Mouse (Mus musculus) intestine, postnatal 0 days (tissue): ENCODE measurements around the gene Olfr71. TPM values are rescaled to one million over a fixed set of nuclear protein-coding genes. Genes with fewer than 3 reads are reported as not detected.

ENCODE experiments used
- ATAC-seq: fragments of 200-750 bp; cut with Nextera tagmentation; 2 replicates; pipeline ENCODE4 v1.8.0; 2017; ENCODE audit warnings: mild to moderate bottlenecking, moderate TSS enrichment, moderate library complexity
- H3K27ac ChIP-seq: fragments of 300-500 bp; sonication (generic); 2 replicates; pipeline ENCODE4 v1.5.1; 2014; ENCODE audit warnings: mild to moderate bottlenecking, low read depth, low read length, moderate library complexity
- H3K27me3 ChIP-seq: fragments of 300-500 bp; sonication (generic); replicated peaks from 2 replicates; pipeline ENCODE4 v1.6.1; 2014; ENCODE audit warnings: low read length, mixed read lengths; ENCODE audit not compliant: control insufficient read depth, insufficient read depth
- H3K36me3 ChIP-seq: fragments of 300-500 bp; sonication (generic); 2 replicates; pipeline ENCODE4 v1.6.1; 2014; ENCODE audit warnings: mild to moderate bottlenecking, moderate library complexity; ENCODE audit not compliant: control insufficient read depth, insufficient read depth
- H3K4me1 ChIP-seq: fragments of 300-500 bp; sonication (generic); replicated peaks from 2 replicates; pipeline ENCODE4 v1.6.1; 2014; ENCODE audit warnings: antibody characterized with exemption, low read length, mixed read lengths; ENCODE audit not compliant: control insufficient read depth, insufficient read depth
- H3K4me2 ChIP-seq: fragments of 300-500 bp; sonication (generic); replicated peaks from 2 replicates; pipeline ENCODE4 v1.6.1; 2014; ENCODE audit warnings: low read depth, mild to moderate bottlenecking, moderate library complexity
- H3K4me3 ChIP-seq: fragments of 300-500 bp; sonication (generic); 2 replicates; pipeline ENCODE4 v1.5.1; 2014; ENCODE audit warnings: low read depth, low read length
- H3K9ac ChIP-seq: fragments of 300-500 bp; sonication (generic); 2 replicates; pipeline ENCODE4 v1.6.1; 2014; ENCODE audit warnings: mild to moderate bottlenecking, low read depth, low read length
- H3K9me3 ChIP-seq: fragments of 300-500 bp; sonication (generic); 2 replicates; pipeline ENCODE4 v1.6.1; 2016; ENCODE audit warnings: mixed run types; ENCODE audit not compliant: control insufficient read depth
- CTCF ChIP-seq: sonication (generic); IDR thresholded peaks from 2 replicates; pipeline ENCODE4 v1.5.1; 2016; ENCODE audit warnings: low read depth, mild to moderate bottlenecking, control low read depth, antibody characterized with exemption, moderate library complexity
- WGBS: fragments of 180-500 bp; shearing (Covaris S2); extraction: QIAGEN DNeasy Blood & Tissue Kit; methylation state at CpG from one replicate; pipeline ENCODE4 v1.1.7; 2014; 5-methylcytosine and 5-hydroxymethylcytosine counted together
- polyA plus RNA-seq: library from polyadenylated mRNA; unstranded; fragments of >200 nt; fragmentation: Nextera tagmentation; extraction: Ambion mirVana; gene quantifications from 2 replicates; pipeline ENCODE4 v1.2.1, GENCODE M21; 2015

The Olfr71 gene
- polyA plus RNA-seq, result not detected in 2 replicates

GRCm38 (mm10) chr4:43709869-43710268 lies at the start of gene Olfr71:
Gene Olfr71, minus strand, starts transcription at chr4:43710255.
- 0 out of 2 replicates have a peak, but pooled peaks cover 4% of the 10 kb centered on the region for H3K27me3 ChIP-seq
- H3K27ac ChIP-seq, result no peak within 1 kb of the TSS
- no peaks in the 10 kb centered on the region for H3K36me3 ChIP-seq
- no peak within 1 kb of the TSS for H3K4me2 ChIP-seq
- no peak for TF ChIP-seq CTCF
- no peak within 1 kb of the TSS for H3K4me3 ChIP-seq
- H3K4me1 ChIP-seq, result no peaks in the 10 kb centered on the region
- no peak for ATAC-seq
- 63% methylated on average over 6 of the region's 6 CpGs for WGBS
- H3K9me3 ChIP-seq, result no peaks in the 10 kb centered on the region
- H3K9ac ChIP-seq, result no peak within 1 kb of the TSS

DNA sequence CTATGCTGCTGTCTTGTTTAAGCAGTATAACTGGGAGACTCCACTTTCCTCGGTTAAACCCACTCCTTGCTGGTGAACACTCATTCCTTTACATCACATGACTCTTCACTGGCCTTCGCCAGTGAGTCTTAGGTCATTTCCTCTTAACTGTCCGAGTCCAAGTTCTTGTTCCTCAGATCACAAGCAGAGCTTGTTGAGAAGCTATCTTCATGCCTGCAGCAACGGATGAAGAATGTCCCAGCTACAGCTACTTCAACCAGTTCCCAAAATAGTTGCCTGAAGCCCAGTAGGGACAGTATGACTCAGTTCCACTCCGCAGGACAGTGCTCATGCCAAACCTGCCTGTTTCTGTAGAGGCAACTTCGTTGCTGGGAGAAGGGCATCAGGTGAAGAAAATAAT lies 47.2 kb upstream of the Olfr71 start:
- Histone ChIP-seq H3K36me3 (no peaks in the 10 kb centered on the region), H3K4me2 (no peak overlapping the region), H3K4me3 (no peak overlapping the region), H3K27ac (no peak overlapping the region), H3K9me3 (no peaks in the 10 kb centered on the region), H3K9ac (no peak overlapping the region), H3K27me3 (no peaks in the 10 kb centered on the region), H3K4me1 (no peaks in the 10 kb centered on the region)
- no peak for ATAC-seq
- 65% methylated on average over 6 of the region's 6 CpGs for WGBS
- no peak for TF ChIP-seq CTCF

DNA sequence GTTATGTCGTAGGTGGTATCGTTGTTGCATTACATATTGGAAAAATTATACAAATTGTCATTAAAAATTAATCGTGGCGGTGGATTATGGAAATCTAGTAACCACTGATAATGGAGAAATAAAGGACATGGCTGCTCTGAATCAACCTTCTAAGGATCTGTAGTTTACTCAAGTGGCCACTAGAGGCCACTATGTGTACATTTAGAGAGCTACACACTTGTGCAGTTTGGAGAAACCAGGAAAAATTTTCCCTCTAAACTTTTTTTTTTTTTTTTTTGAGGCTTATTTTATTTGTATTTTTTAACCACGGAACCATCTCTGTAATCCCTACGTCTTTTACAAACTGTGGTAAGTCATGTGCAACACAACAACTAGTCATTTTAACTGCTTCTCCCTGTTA lies 35.1 kb upstream of the Olfr71 start:
- ATAC-seq, result no peak
- Histone ChIP-seq H3K36me3 (no peaks in the 10 kb centered on the region), H3K27ac (no peak overlapping the region)

GRCm38 (mm10) chr4:43743099-43743498 lies 33.0 kb upstream of the Olfr71 start:
- no peak overlapping the region for H3K4me3 ChIP-seq
- peak; percentile 59 for TF ChIP-seq CTCF
- no peaks in the 10 kb centered on the region for H3K4me1 ChIP-seq
- no peaks in the 10 kb centered on the region for H3K36me3 ChIP-seq
- H3K9ac ChIP-seq, result no peak overlapping the region
- H3K27ac ChIP-seq, result no peak overlapping the region
- WGBS, result 30% methylated on average over 1 of the region's 1 CpGs
- H3K4me2 ChIP-seq, result no peak overlapping the region
- no peaks in the 10 kb centered on the region for H3K9me3 ChIP-seq
- ATAC-seq, result no peak
- no peaks in the 10 kb centered on the region for H3K27me3 ChIP-seq

More for the DNA sequence above, 35.1 kb upstream of the Olfr71 start:
- WGBS, result 10% methylated on average over 6 of the region's 6 CpGs
- Histone ChIP-seq H3K4me3 (no peak overlapping the region), H3K4me2 (no peak overlapping the region), H3K27me3 (no peaks in the 10 kb centered on the region), H3K4me1 (no peaks in the 10 kb centered on the region), H3K9me3 (no peaks in the 10 kb centered on the region), H3K9ac (no peak overlapping the region)
- peak; percentile 75 for TF ChIP-seq CTCF

DNA sequence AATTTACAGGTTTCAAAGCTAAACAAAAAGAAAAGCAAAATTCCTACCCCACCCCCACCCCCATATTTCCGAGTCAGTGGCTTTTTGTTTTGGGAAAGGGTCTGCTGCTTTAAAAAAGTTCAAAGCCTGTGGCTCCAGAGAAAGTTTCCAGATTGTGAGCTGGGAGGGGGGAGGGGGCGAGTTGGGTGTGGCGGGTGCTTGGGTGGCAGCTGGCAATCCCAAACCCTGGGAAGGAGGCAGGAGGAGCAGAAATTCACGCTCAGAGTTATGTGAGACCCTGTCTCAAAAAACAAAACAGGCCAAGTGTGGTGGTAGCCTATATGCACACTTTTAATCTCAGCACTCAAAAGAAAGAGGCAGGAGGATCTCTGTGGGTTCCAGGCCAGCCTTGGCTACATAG lies 32.6 kb upstream of the Olfr71 start:
- WGBS, result 46% methylated on average over 4 of the region's 4 CpGs
- no peak for ATAC-seq
- Histone ChIP-seq H3K4me3 (no peak overlapping the region), H3K27me3 (no peaks in the 10 kb centered on the region), H3K9ac (no peak overlapping the region), H3K36me3 (no peaks in the 10 kb centered on the region), H3K9me3 (no peaks in the 10 kb centered on the region), H3K4me1 (no peaks in the 10 kb centered on the region), H3K27ac (no peak overlapping the region), H3K4me2 (no peak overlapping the region)
- no peak for TF ChIP-seq CTCF

DNA sequence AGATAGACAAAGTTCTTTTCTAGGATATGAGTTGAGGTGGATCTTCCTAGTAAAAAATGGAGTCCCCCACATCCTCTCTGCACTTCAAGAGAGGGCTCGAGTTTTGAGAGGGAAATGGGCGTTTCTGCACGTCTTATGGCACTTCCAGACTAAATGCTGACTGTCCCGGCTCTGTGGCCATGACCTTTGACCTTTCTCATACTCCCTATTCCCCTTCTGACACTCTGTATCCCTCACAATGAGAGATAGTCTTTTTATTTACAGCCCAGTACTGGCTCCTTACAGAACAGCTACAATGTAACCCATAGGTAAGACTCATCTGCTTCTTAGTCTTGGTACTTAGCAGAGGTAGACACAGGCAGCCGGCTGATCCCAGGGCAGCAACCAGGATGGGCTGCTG lies 31.5 kb upstream of the Olfr71 start:
- no peak for ATAC-seq
- H3K27me3 ChIP-seq, result no peaks in the 10 kb centered on the region
- WGBS, result 51% methylated on average over 5 of the region's 5 CpGs
- no peak overlapping the region for H3K4me2 ChIP-seq
- H3K27ac ChIP-seq, result no peak overlapping the region
- H3K4me1 ChIP-seq, result no peaks in the 10 kb centered on the region
- H3K9me3 ChIP-seq, result no peaks in the 10 kb centered on the region
- TF ChIP-seq CTCF, result no peak
- no peak overlapping the region for H3K9ac ChIP-seq
- no peaks in the 10 kb centered on the region for H3K36me3 ChIP-seq
- no peak overlapping the region for H3K4me3 ChIP-seq
